Mouse (Mus musculus): Measurements from ENCODE around the gene Farsb. TPM values are rescaled to one million over a fixed set of nuclear protein-coding genes. Genes with fewer than 3 reads are reported as not detected.
"Not testable (repeated sequence)": the region's sequence is repeated elsewhere in the genome, so short reads cannot be mapped to it uniquely, and the experiment has no call there.

The Farsb gene
- polyA plus RNA-seq, 1 experiment from 2014 or later: 146 TPM

GRCm38 (mm10) chr1:78501856-78502255 is 13.2 kb upstream of the Farsb start:
- H3K4me2 ChIP-seq (replicated peaks; ENCODE audit: low read depth, low read length); H3K27me3 ChIP-seq (ENCODE audit: control insufficient read depth, insufficient read depth, low read length); H3K9me3 ChIP-seq (ENCODE audit: control insufficient read depth, low read length); H3K9ac ChIP-seq (ENCODE audit: low read depth, low read length); H3K4me3 ChIP-seq (ENCODE audit: low read depth, low read length); DNase-seq (ENCODE audit: low spot score); H3K27ac ChIP-seq (ENCODE audit: low read depth, low read length); ATAC-seq (ENCODE audit: low FRiP score); H3K4me1 ChIP-seq (replicated peaks; ENCODE audit: control insufficient read depth, insufficient read depth, low read length); H3K36me3 ChIP-seq (ENCODE audit: control insufficient read depth, insufficient read depth, low read length): not testable (repeated sequence)
- WGBS: 91% methylated on average over 12 of the region's 12 CpGs

GRCm38 (mm10) chr1:78501036-78501435 is 12.3 kb upstream of the Farsb start:
- DNase-seq (ENCODE audit: low spot score) (no peak), ATAC-seq (ENCODE audit: low FRiP score) (no peak)
- H3K9me3 ChIP-seq (ENCODE audit: control insufficient read depth, low read length): no peaks in the 10 kb centered on the region
- H3K4me3 ChIP-seq (ENCODE audit: low read depth, low read length): no peak overlapping the region
- no peak overlapping the region for H3K27ac ChIP-seq (ENCODE audit: low read depth, low read length)
- no peak overlapping the region for H3K4me2 ChIP-seq (replicated peaks; ENCODE audit: low read depth, low read length)
- H3K36me3 ChIP-seq (ENCODE audit: control insufficient read depth, insufficient read depth, low read length): no peaks in the 10 kb centered on the region
- 95% methylated on average over 16 of the region's 16 CpGs for WGBS
- H3K4me1 ChIP-seq (replicated peaks; ENCODE audit: control insufficient read depth, insufficient read depth, low read length): no peaks in the 10 kb centered on the region
- no peaks in the 10 kb centered on the region for H3K27me3 ChIP-seq (ENCODE audit: control insufficient read depth, insufficient read depth, low read length)
- H3K9ac ChIP-seq (ENCODE audit: low read depth, low read length): no peak overlapping the region

DNA sequence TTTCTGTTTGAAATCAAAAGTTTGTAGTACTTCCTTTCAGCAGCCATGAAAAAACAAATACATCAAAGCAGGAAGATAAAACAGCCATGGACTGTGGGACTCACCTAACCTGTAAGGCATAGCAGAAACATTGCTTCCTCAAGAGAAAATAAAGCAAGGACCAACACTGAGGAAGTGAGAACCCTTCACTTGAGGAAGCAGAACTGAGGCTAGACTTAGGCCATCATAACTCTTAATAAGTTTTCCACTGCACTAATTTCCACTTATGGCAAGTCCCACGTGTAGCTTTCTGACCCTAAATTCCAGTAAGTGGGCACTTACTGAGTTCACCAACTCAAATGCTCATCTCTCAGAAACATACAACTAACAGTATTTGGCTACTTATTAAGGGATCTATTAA is 1.4 kb upstream of the Farsb start:
- no peak overlapping the region for H3K4me3 ChIP-seq (ENCODE audit: low read depth, low read length)
- DNase-seq (ENCODE audit: low spot score) (no peak), ATAC-seq (ENCODE audit: low FRiP score) (no peak)
- H3K9ac ChIP-seq (ENCODE audit: low read depth, low read length): no peak overlapping the region
- H3K4me1 ChIP-seq (replicated peaks; ENCODE audit: control insufficient read depth, insufficient read depth, low read length): no peaks in the 10 kb centered on the region; the same call in 1 of the 2 replicates
- no peaks in the 10 kb centered on the region for H3K36me3 ChIP-seq (ENCODE audit: control insufficient read depth, insufficient read depth, low read length)
- 79% methylated on average over 1 of the region's 1 CpGs for WGBS
- no peaks in the 10 kb centered on the region for H3K9me3 ChIP-seq (ENCODE audit: control insufficient read depth, low read length)
- H3K27ac ChIP-seq (ENCODE audit: low read depth, low read length): no peak overlapping the region
- H3K4me2 ChIP-seq (replicated peaks; ENCODE audit: low read depth, low read length): no peak overlapping the region
- no peaks in the 10 kb centered on the region for H3K27me3 ChIP-seq (ENCODE audit: control insufficient read depth, insufficient read depth, low read length)

DNA sequence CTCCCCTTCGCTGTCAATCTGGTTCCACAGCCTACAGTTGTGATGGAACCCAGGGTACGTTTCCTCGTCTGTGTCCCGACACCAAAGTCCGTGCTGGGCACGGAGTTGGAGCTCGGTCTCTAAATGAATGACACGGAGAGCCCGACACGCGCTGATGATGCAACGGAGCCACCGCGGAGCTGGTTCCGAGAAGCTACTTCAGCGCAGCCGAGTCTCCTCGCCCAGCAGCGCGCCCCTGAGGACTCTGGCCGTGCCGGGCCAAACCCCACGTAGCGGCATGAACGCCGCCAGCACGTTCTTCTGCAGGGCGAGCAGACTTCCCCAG is 308 bp downstream of the Farsb start:
- under 1% methylated on average over 28 of the region's 28 CpGs for WGBS
- peak overlapping the region; percentile 74 for H3K4me2 ChIP-seq (replicated peaks; ENCODE audit: low read depth, low read length)
- H3K36me3 ChIP-seq (ENCODE audit: control insufficient read depth, insufficient read depth, low read length): no peaks in the 10 kb centered on the region
- peak overlapping the region; percentile 96 for H3K4me3 ChIP-seq (ENCODE audit: low read depth, low read length)
- ATAC-seq (ENCODE audit: low FRiP score) (no peak; the same call in 1 of the 2 replicates), DNase-seq (ENCODE audit: low spot score) (no peak)
- no peaks in the 10 kb centered on the region for H3K27me3 ChIP-seq (ENCODE audit: control insufficient read depth, insufficient read depth, low read length)
- H3K9ac ChIP-seq (ENCODE audit: low read depth, low read length): peak overlapping the region; percentile 83
- H3K27ac ChIP-seq (ENCODE audit: low read depth, low read length): no peak overlapping the region
- H3K9me3 ChIP-seq (ENCODE audit: control insufficient read depth, low read length): no peaks in the 10 kb centered on the region
- H3K4me1 ChIP-seq (replicated peaks; ENCODE audit: control insufficient read depth, insufficient read depth, low read length): no peaks in the 10 kb centered on the region; the same call in 1 of the 2 replicates

GRCm38 (mm10) chr1:78484361-78484760 is 4.3 kb downstream of the Farsb start:
- no peaks in the 10 kb centered on the region for H3K4me1 ChIP-seq (replicated peaks; ENCODE audit: control insufficient read depth, insufficient read depth, low read length)
- H3K27ac ChIP-seq (ENCODE audit: low read depth, low read length): no peak overlapping the region
- WGBS: 51% methylated on average over 2 of the region's 2 CpGs
- H3K4me3 ChIP-seq (ENCODE audit: low read depth, low read length): no peak overlapping the region
- no peak overlapping the region for H3K9ac ChIP-seq (ENCODE audit: low read depth, low read length)
- DNase-seq (ENCODE audit: low spot score) (no peak), ATAC-seq (ENCODE audit: low FRiP score) (no peak)
- H3K27me3 ChIP-seq (ENCODE audit: control insufficient read depth, insufficient read depth, low read length): no peaks in the 10 kb centered on the region
- no peak overlapping the region for H3K4me2 ChIP-seq (replicated peaks; ENCODE audit: low read depth, low read length)
- H3K36me3 ChIP-seq (ENCODE audit: control insufficient read depth, insufficient read depth, low read length): no peaks in the 10 kb centered on the region
- H3K9me3 ChIP-seq (ENCODE audit: control insufficient read depth, low read length): no peaks in the 10 kb centered on the region

GRCm38 (mm10) chr1:78483430-78483829 is 5.3 kb downstream of the Farsb start:
- Histone ChIP-seq H3K27me3 (ENCODE audit: control insufficient read depth, insufficient read depth, low read length) (no peaks in the 10 kb centered on the region), H3K9me3 (ENCODE audit: control insufficient read depth, low read length) (no peaks in the 10 kb centered on the region), H3K9ac (ENCODE audit: low read depth, low read length) (no peak overlapping the region), H3K27ac (ENCODE audit: low read depth, low read length) (no peak overlapping the region), H3K4me1 (replicated peaks; ENCODE audit: control insufficient read depth, insufficient read depth, low read length) (no peaks in the 10 kb centered on the region), H3K36me3 (ENCODE audit: control insufficient read depth, insufficient read depth, low read length) (no peaks in the 10 kb centered on the region), H3K4me2 (replicated peaks; ENCODE audit: low read depth, low read length) (no peak overlapping the region), H3K4me3 (ENCODE audit: low read depth, low read length) (no peak overlapping the region)
- 93% methylated on average over 3 of the region's 3 CpGs for WGBS
- no peak for DNase-seq (ENCODE audit: low spot score)
- no peak for ATAC-seq (ENCODE audit: low FRiP score)

DNA sequence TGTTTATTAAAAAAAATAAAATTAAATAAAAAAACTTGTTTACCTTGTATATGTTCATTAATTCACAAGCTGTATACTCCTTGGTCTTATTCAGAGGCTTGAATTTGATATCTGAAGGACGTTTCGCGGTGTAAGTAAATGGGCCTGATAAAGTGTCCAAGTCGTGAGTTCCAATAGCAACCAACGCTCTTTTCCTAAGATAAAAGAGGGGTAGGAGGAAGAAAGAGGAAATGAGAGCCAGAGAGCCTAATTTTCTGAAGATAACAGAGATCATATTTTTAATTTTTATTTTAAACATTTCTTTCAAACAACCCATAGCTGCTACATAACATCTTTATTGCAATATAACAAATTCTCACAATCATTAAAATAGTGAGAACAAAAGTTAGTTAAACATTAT is 16.3 kb downstream of the Farsb start:
- DNase-seq (ENCODE audit: low spot score) (no peak), ATAC-seq (ENCODE audit: low FRiP score) (no peak)
- H3K4me1 ChIP-seq (replicated peaks; ENCODE audit: control insufficient read depth, insufficient read depth, low read length): no peaks in the 10 kb centered on the region
- H3K4me3 ChIP-seq (ENCODE audit: low read depth, low read length): no peak overlapping the region
- H3K4me2 ChIP-seq (replicated peaks; ENCODE audit: low read depth, low read length): no peak overlapping the region
- H3K9me3 ChIP-seq (ENCODE audit: control insufficient read depth, low read length): no peaks in the 10 kb centered on the region
- H3K27ac ChIP-seq (ENCODE audit: low read depth, low read length): no peak overlapping the region
- H3K9ac ChIP-seq (ENCODE audit: low read depth, low read length): no peak overlapping the region
- no peaks in the 10 kb centered on the region for H3K27me3 ChIP-seq (ENCODE audit: control insufficient read depth, insufficient read depth, low read length)
- 98% methylated on average over 5 of the region's 5 CpGs for WGBS
- no peaks in the 10 kb centered on the region for H3K36me3 ChIP-seq (ENCODE audit: control insufficient read depth, insufficient read depth, low read length)

GRCm38 (mm10) chr1:78454659-78455058 is 34.0 kb downstream of the Farsb start:
- Histone ChIP-seq H3K9me3 (ENCODE audit: control insufficient read depth, low read length) (no peaks in the 10 kb centered on the region), H3K4me3 (ENCODE audit: low read depth, low read length) (no peak overlapping the region), H3K36me3 (ENCODE audit: control insufficient read depth, insufficient read depth, low read length) (0 out of 2 replicates have a peak, but pooled peaks cover 3% of the 10 kb centered on the region), H3K27me3 (ENCODE audit: control insufficient read depth, insufficient read depth, low read length) (no peaks in the 10 kb centered on the region), H3K9ac (ENCODE audit: low read depth, low read length) (no peak overlapping the region), H3K4me2 (replicated peaks; ENCODE audit: low read depth, low read length) (no peak overlapping the region), H3K27ac (ENCODE audit: low read depth, low read length) (no peak overlapping the region), H3K4me1 (replicated peaks; ENCODE audit: control insufficient read depth, insufficient read depth, low read length) (no peaks in the 10 kb centered on the region)
- no peak for ATAC-seq (ENCODE audit: low FRiP score)
- peak; percentile 76 for DNase-seq (ENCODE audit: low spot score)
- WGBS: 38% methylated on average over 7 of the region's 7 CpGs

GRCm38 (mm10) chr1:78453886-78454285 is 34.8 kb downstream of the Farsb start:
- Histone ChIP-seq H3K27me3 (ENCODE audit: control insufficient read depth, insufficient read depth, low read length) (no peaks in the 10 kb centered on the region), H3K27ac (ENCODE audit: low read depth, low read length) (no peak overlapping the region), H3K9me3 (ENCODE audit: control insufficient read depth, low read length) (no peaks in the 10 kb centered on the region), H3K9ac (ENCODE audit: low read depth, low read length) (no peak overlapping the region), H3K4me2 (replicated peaks; ENCODE audit: low read depth, low read length) (no peak overlapping the region), H3K4me3 (ENCODE audit: low read depth, low read length) (no peak overlapping the region), H3K4me1 (replicated peaks; ENCODE audit: control insufficient read depth, insufficient read depth, low read length) (no peaks in the 10 kb centered on the region), H3K36me3 (ENCODE audit: control insufficient read depth, insufficient read depth, low read length) (0 out of 2 replicates have a peak, but pooled peaks cover 3% of the 10 kb centered on the region)
- 93% methylated on average over 8 of the region's 8 CpGs for whole genome bisulfite sequencing
- no peak for ATAC-seq (ENCODE audit: low FRiP score)
- DNase-seq (ENCODE audit: low spot score): no peak

All from hindbrain, embryonic 11.5 days (tissue).